Mouse (Mus musculus): Measurements from ENCODE around the gene Btg3.

- no peak for TF ChIP-seq GATA1 (IDR thresholded peaks at IDR 0.05; ENCODE audit: borderline replicate concordance, low read length)
- TF ChIP-seq FLI1 (IDR thresholded peaks at IDR 0.05; ENCODE audit: low read length): no peak
Observed at GRCm38 (mm10) chr16:78313135-78313887, 63.7 kb downstream of the Btg3 start.
